Mouse (Mus musculus) macrophage (primary cell): ENCODE data around the gene BC030867. TPM values are rescaled to one million over a fixed set of nuclear protein-coding genes. Genes with fewer than 3 reads are reported as not detected.

ENCODE experiments used
- H3K27ac ChIP-seq: fragments of 350-480 bp; formaldehyde crosslinking; 2 replicates; pipeline ENCODE4 v1.9.0; 2021
- H3K36me3 ChIP-seq: fragments of 350-480 bp; formaldehyde crosslinking; 2 replicates; pipeline ENCODE4 v1.9.0; 2021; ENCODE audit errors: inconsistent target
- H3K4me3 ChIP-seq: fragments of 350-480 bp; formaldehyde crosslinking; 2 replicates; pipeline ENCODE4 v1.9.0; 2021; ENCODE audit errors: inconsistent target
- H3K79me2 ChIP-seq: fragments of 350-480 bp; formaldehyde crosslinking; 2 replicates; pipeline ENCODE4 v1.9.0; 2021; ENCODE audit errors: inconsistent target
- WGBS: methylation state at CpG from one replicate; pipeline ENCODE4 v1.1.7; 2026; ENCODE audit warnings: inconsistent platforms; ENCODE audit not compliant: missing documents; 5-methylcytosine and 5-hydroxymethylcytosine counted together
- polyA plus RNA-seq: library from polyadenylated mRNA; stranded (reverse); fragments of 250-400 nt; gene quantifications from 3 replicates; pipeline ENCODE4 v1.2.4, GENCODE M21; 2018; ENCODE audit warnings: inconsistent platforms

BC030867 gene
- polyA plus RNA-seq, 1 experiment from 2014 or later, result 1.5 TPM

- H3K79me2 ChIP-seq, result peaks cover 23% of the 10 kb centered on the region
- peaks cover 11% of the 10 kb centered on the region for H3K36me3 ChIP-seq
- peak within 1 kb of the TSS; percentile 98 for H3K4me3 ChIP-seq
These were observed 35.9 kb downstream of the BC030867 start, which contains the start of gene Tmub2 for GRCm38 (mm10) chr11:102284501-102285094. Gene Tmub2 (plus strand): TSS chr11:102284931.

GRCm38 (mm10) chr11:102285095-102285834 is 36.6 kb downstream of the BC030867 start:
- H3K36me3 ChIP-seq, result peaks cover 11% of the 10 kb centered on the region
- peak overlapping the region; percentile 80 for H3K27ac ChIP-seq
- H3K79me2 ChIP-seq, result peaks cover 23% of the 10 kb centered on the region
- WGBS, result 2% methylated on average over 29 of the region's 31 CpGs
- peak overlapping the region; percentile 98 for H3K4me3 ChIP-seq

More at GRCm38 (mm10) chr11:102284501-102285094, 35.9 kb downstream of the BC030867 start, which contains the start of gene Tmub2:
- WGBS, result under 1% methylated on average over 31 of the region's 32 CpGs
- peak within 1 kb of the TSS; percentile 80 for H3K27ac ChIP-seq

- WGBS, result 91% methylated on average over 8 of the region's 8 CpGs
- H3K4me3 ChIP-seq, result no peak overlapping the region
- peaks cover 23% of the 10 kb centered on the region for H3K79me2 ChIP-seq
- peaks cover 30% of the 10 kb centered on the region for H3K36me3 ChIP-seq
- no peak overlapping the region for H3K27ac ChIP-seq
These were observed 38.8 kb downstream of the BC030867 start for GRCm38 (mm10) chr11:102287485-102287884.

GRCm38 (mm10) chr11:102288027-102288804 is 39.5 kb downstream of the BC030867 start:
- Histone ChIP-seq H3K79me2 (peaks cover 23% of the 10 kb centered on the region), H3K27ac (no peak overlapping the region), H3K36me3 (peaks cover 37% of the 10 kb centered on the region), H3K4me3 (no peak overlapping the region)
- 93% methylated on average over 8 of the region's 8 CpGs for WGBS

DNA sequence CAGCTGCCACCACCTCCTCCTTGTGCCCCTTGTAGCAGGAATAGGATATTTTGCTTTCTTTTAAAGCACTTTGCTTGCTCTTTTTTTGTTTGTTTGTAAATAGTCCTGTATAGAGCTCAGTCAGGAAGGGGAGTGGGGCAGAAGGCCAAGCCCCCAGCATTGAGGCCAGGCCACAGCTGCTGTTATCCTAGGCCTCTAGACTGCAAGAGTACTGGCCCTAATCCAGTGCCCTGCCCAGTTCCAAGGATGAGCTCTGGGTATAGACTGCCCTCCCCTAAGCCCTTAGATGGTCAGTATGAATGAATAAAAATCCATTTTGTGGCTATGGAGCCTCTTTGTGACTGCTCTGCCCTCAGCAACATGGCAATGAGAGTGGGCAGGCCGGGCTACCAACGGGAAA is 40.2 kb downstream of the BC030867 start:
- Histone ChIP-seq H3K36me3 (peaks cover 43% of the 10 kb centered on the region), H3K79me2 (peaks cover 29% of the 10 kb centered on the region), H3K27ac (no peak overlapping the region), H3K4me3 (no peak overlapping the region)
- 83% methylated on average over 2 of the region's 2 CpGs for WGBS

DNA sequence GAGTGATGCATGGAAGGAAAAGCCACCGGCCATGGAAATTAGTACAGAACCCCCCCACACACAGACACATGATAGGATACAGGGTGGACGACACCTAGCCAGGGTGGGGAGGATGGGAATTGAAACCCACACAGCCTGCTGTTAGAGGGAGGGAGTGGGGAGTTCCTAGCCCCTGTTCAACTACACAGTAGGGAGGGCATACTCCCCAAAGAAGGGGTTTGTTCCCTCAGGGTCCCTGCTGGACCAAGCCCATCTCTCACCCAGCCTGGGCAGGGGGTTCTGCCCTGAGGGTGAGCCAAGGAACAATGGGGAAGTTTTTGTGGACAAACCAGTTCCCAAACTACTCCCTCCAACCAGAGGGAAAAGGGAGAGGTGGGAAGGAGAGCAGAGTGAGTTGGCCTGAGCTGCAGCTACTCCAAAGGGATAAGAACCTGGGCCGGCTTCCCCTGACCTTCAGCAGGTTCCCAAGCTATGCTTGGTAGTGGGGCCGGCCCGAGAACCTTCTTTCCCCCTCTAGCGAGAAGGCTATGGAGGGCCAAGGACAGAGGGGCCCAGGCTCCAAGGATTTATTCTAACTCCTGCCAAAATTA is 40.9 kb downstream of the BC030867 start:
- peaks cover 49% of the 10 kb centered on the region for H3K36me3 ChIP-seq
- H3K27ac ChIP-seq, result no peak overlapping the region
- WGBS, result 88% methylated on average over 6 of the region's 6 CpGs
- no peak overlapping the region for H3K4me3 ChIP-seq
- H3K79me2 ChIP-seq, result peaks cover 36% of the 10 kb centered on the region

GRCm38 (mm10) chr11:102290141-102290540 is 41.5 kb downstream of the BC030867 start:
- Histone ChIP-seq H3K36me3 (peaks cover 49% of the 10 kb centered on the region), H3K4me3 (no peak overlapping the region), H3K27ac (no peak overlapping the region), H3K79me2 (peaks cover 40% of the 10 kb centered on the region)
- WGBS, result 91% methylated on average over 4 of the region's 4 CpGs

DNA sequence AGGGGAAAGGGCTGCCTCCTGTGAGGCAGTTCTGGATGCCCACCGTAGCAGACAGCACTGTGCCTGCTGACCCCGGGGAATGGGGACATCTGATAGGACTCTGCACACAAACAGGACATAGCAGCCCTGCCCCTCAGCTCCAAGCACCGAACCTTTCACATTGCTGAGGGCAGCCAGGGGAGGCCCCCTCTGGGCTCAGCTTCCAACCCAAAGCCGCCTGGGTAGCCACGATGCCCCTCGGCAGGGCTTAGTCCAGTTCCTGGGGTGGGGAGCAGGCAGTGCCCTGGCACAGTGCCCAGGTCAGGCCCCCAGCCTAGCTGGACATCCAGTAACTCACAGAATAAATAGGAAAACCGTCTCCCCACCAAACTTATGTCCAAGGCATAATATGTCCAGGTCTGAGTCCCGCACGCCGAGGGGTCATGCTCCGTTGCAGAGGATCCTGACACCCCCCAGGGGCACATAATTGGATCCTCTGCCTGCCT is 42.4 kb downstream of the BC030867 start:
- H3K36me3 ChIP-seq, result peaks cover 49% of the 10 kb centered on the region
- no peak overlapping the region for H3K27ac ChIP-seq
- WGBS, result 89% methylated on average over 11 of the region's 11 CpGs

GRCm38 (mm10) chr11:102293971-102294370 is 45.3 kb downstream of the BC030867 start:
- Histone ChIP-seq H3K4me3 (no peak overlapping the region), H3K36me3 (peaks cover 38% of the 10 kb centered on the region), H3K79me2 (peaks cover 26% of the 10 kb centered on the region), H3K27ac (no peak overlapping the region)
- WGBS, result 98% methylated on average over 13 of the region's 13 CpGs

More for the DNA sequence above, 42.4 kb downstream of the BC030867 start:
- Histone ChIP-seq H3K4me3 (no peak overlapping the region), H3K79me2 (peaks cover 37% of the 10 kb centered on the region)

GRCm38 (mm10) chr11:102294416-102294815 is 45.7 kb downstream of the BC030867 start:
- Histone ChIP-seq H3K4me3 (no peak overlapping the region), H3K36me3 (peaks cover 38% of the 10 kb centered on the region), H3K79me2 (peaks cover 26% of the 10 kb centered on the region), H3K27ac (no peak overlapping the region)
- WGBS, result 85% methylated on average over 5 of the region's 5 CpGs

GRCm38 (mm10) chr11:102294887-102295597 is 46.4 kb downstream of the BC030867 start:
- peaks cover 26% of the 10 kb centered on the region for H3K79me2 ChIP-seq
- peak overlapping the region; percentile 73 for H3K4me3 ChIP-seq
- WGBS, result 84% methylated on average over 12 of the region's 12 CpGs
- peaks cover 38% of the 10 kb centered on the region for H3K36me3 ChIP-seq
- H3K27ac ChIP-seq, result peak overlapping the region; percentile 84

GRCm38 (mm10) chr11:102295598-102296471 is 47.2 kb downstream of the BC030867 start:
- H3K36me3 ChIP-seq, result peaks cover 36% of the 10 kb centered on the region
- WGBS, result 2% methylated on average over 45 of the region's 73 CpGs
- peaks cover 26% of the 10 kb centered on the region for H3K79me2 ChIP-seq
- peak overlapping the region; percentile 84 for H3K27ac ChIP-seq
- H3K4me3 ChIP-seq, result peak overlapping the region; percentile 73
